Mouse (Mus musculus): Measurements from ENCODE around the gene Zfp169. TPM values are rescaled to one million over a fixed set of nuclear protein-coding genes. Genes with fewer than 3 reads are reported as not detected.
A peak's percentile ranks its signal among the peaks of the same experiment; 100 is the strongest.
"Not testable (repeated sequence)": the region's sequence is repeated elsewhere in the genome, so short reads cannot be mapped to it uniquely, and the experiment has no call there.

The Zfp169 gene
- polyA plus RNA-seq, 1 experiment from 2014 or later = 2.1 TPM

DNA sequence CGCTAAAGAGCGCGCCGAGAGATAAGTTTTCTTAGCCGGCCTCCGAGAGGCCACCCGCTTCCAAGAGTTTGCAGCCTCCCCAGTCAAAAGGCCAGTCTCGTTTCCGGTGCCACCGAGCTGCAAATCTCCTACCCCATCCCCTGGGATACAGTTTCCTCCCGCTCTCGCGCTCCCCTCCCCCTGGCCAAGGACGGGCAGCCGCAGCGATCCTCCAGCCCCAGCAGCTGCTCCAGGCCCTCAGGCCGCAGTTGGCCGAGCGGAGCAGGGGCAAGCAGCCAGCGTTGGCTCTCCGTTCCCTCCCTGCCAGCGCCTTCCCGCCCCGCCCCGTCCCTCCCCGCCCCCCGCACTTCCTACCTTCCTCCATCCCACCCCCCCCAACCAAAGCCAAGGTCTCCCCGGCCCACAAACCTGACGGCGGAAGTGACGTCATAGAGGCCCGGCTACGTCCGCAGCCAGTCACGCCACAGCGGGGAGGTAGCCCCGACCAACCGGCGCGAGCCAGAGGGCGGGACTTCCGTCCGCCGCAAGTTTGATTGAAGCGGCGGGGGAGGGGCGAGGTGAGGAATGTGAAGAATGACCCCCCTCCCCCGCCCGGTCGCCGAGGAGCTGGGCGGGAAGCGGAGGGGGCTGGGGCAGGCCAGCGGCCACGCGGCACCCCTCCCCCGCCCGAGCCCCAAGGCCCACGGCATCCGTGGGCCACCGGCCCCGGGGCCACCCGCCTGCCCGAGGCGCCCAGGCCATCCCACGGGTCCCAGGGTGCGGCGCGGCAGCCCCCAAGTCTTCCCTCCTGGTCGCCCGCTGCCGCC, 32.4 kb upstream of the Zfp169 start:
- WGBS = under 1% methylated on average over 63 of the region's 72 CpGs
- peak overlapping the region; percentile 91 for H3K4me3 ChIP-seq
- H3K27me3 ChIP-seq = no peaks in the 10 kb centered on the region
- H3K4me1 ChIP-seq (replicated peaks) = peaks cover 36% of the 10 kb centered on the region
- H3K27ac ChIP-seq = peak overlapping the region; percentile 99
- peak overlapping the region; percentile 98 for H3K9ac ChIP-seq
- H3K4me2 ChIP-seq = peak overlapping the region; percentile 63
- ATAC-seq (replicated peaks; ENCODE audit: insufficient number of reproducible peaks, insufficient read depth, low FRiP score, low read depth) = peak; percentile 88
- no peaks in the 10 kb centered on the region for H3K9me3 ChIP-seq (replicated peaks)
- H3K36me3 ChIP-seq = no peaks in the 10 kb centered on the region

DNA sequence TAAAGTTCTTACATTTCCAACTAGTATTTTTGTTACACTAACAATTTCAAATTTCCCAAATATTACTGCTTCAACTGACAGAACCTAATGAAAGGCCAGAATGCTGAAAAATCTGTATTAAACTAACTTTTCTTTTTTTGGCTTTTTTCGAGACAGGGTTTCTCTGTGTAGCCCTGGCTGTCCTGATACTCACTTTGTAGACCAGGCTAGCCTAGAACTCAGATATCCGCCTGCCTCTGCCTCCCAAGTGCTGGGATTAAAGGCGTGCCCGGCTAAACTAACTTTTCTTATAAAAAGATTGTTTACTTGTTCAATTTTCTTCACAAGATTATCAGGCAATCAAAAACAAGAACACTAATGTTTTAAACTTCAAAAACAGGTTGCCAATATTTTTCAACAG, 31.6 kb upstream of the Zfp169 start:
- peak overlapping the region; percentile 82 for H3K9ac ChIP-seq
- peaks cover 43% of the 10 kb centered on the region for H3K4me1 ChIP-seq (replicated peaks)
- H3K4me3 ChIP-seq = peak overlapping the region; percentile 91
- whole genome bisulfite sequencing = 24% methylated on average over 4 of the region's 4 CpGs
- peak overlapping the region; percentile 63 for H3K4me2 ChIP-seq
- ATAC-seq (replicated peaks; ENCODE audit: insufficient number of reproducible peaks, insufficient read depth, low FRiP score, low read depth) = no peak
- H3K27me3 ChIP-seq = no peaks in the 10 kb centered on the region
- H3K9me3 ChIP-seq (replicated peaks) = no peaks in the 10 kb centered on the region
- no peaks in the 10 kb centered on the region for H3K36me3 ChIP-seq
- peak overlapping the region; percentile 97 for H3K27ac ChIP-seq

DNA sequence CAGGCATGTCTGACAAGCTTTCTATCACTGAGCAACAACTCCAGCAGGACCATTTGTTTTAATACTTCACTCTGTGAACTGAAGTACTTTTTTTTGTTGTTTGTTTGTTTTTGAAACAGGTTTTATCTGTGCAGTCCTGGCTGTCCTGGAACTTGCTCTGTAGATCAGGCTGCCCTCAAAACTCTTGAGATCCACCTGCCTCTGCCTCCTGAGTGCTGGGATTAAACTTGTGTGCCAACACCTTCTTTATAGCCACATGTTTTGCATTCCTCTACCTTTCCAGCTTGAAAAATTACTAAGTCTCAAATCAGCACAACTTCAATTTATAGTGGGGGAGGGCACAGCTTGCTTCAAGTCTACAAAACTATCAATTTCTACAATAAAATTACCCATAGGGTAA, 31.1 kb upstream of the Zfp169 start:
- peaks cover 42% of the 10 kb centered on the region for H3K4me1 ChIP-seq (replicated peaks)
- no peaks in the 10 kb centered on the region for H3K36me3 ChIP-seq
- H3K9ac ChIP-seq = no peak overlapping the region
- ATAC-seq (replicated peaks; ENCODE audit: insufficient number of reproducible peaks, insufficient read depth, low FRiP score, low read depth) = no peak
- H3K27ac ChIP-seq = peak overlapping the region; percentile 40
- H3K4me2 ChIP-seq = peak overlapping the region; percentile 63
- peak overlapping the region; percentile 91 for H3K4me3 ChIP-seq
- no peaks in the 10 kb centered on the region for H3K27me3 ChIP-seq
- no peaks in the 10 kb centered on the region for H3K9me3 ChIP-seq (replicated peaks)

DNA sequence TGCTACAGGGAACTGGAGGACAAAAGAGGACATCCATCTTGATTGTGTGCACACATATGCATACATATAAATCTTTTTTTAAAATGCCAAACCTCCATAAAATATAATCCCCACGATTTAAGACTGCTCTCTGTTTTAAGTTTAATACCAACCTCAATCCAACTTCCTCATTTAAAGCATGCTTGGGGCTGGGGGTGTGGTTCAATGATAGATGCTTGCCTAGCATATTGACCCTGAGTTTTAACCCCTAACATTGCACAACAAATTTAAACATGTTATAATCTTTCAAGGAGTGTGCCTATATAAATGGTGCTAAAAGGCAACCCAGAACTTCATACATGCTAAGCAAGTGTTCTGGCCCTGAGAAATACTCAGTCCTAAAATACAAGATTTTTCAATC, 27.2 kb upstream of the Zfp169 start:
- WGBS = 42% methylated on average over 1 of the region's 1 CpGs
- Histone ChIP-seq H3K9ac (no peak overlapping the region), H3K4me1 (replicated peaks) (peaks cover 41% of the 10 kb centered on the region), H3K27me3 (no peaks in the 10 kb centered on the region), H3K9me3 (replicated peaks) (no peaks in the 10 kb centered on the region), H3K4me2 (peak overlapping the region; percentile 35), H3K36me3 (peaks cover 20% of the 10 kb centered on the region), H3K27ac (no peak overlapping the region; the same call in 1 of the 2 replicates), H3K4me3 (no peak overlapping the region)
- ATAC-seq (replicated peaks; ENCODE audit: insufficient number of reproducible peaks, insufficient read depth, low FRiP score, low read depth) = no peak

DNA sequence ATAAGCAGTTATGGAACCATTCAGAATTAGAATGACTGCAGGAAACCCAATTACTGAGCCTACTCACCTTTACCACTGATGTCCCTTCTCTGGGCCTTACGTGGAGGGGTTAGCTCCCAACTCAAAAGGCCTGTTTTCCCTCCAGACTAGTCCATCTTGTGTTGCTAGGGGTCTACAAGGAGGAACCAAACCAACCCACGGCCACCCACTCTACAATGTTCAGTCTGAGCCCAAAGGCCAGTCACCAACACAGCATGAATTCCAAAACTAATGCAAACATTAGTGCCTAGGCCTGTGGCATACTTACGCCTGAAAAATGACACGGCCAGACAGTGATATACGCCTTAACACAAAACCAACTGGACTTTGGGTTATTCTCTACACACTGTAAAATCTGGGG, 20.2 kb upstream of the Zfp169 start:
- H3K9ac ChIP-seq = no peak overlapping the region
- no peak overlapping the region for H3K27ac ChIP-seq
- peaks cover 42% of the 10 kb centered on the region for H3K36me3 ChIP-seq
- H3K9me3 ChIP-seq (replicated peaks) = no peaks in the 10 kb centered on the region
- H3K4me1 ChIP-seq (replicated peaks) = no peaks in the 10 kb centered on the region
- 90% methylated on average over 5 of the region's 5 CpGs for WGBS
- H3K27me3 ChIP-seq = no peaks in the 10 kb centered on the region
- H3K4me2 ChIP-seq = no peak overlapping the region
- no peak overlapping the region for H3K4me3 ChIP-seq
- ATAC-seq (replicated peaks; ENCODE audit: insufficient number of reproducible peaks, insufficient read depth, low FRiP score, low read depth) = no peak

DNA sequence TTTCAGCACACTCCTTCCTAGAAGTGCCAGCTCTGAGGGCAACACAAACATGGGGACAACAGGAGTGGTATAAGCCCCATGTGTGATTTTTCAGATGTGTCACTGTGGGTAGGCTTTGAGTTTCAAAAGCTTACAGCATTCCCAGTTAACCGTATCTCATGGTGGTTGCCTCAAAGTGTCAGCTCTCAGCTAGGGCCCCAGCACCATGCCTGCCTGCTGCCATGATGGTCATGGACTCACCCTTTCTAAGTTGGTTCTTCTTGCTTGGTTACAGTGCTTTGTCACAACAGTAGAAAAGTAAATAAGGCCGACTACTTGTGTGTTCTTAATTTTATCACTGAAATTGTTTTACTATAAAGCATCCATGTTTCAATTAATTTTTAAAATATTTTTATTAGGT, 18.2 kb upstream of the Zfp169 start:
- Histone ChIP-seq H3K4me2 (no peak overlapping the region), H3K9me3 (replicated peaks) (no peaks in the 10 kb centered on the region), H3K4me3 (no peak overlapping the region), H3K36me3 (peaks cover 29% of the 10 kb centered on the region), H3K27me3 (no peaks in the 10 kb centered on the region), H3K4me1 (replicated peaks) (no peaks in the 10 kb centered on the region), H3K9ac (no peak overlapping the region), H3K27ac (no peak overlapping the region)
- 70% methylated on average over 2 of the region's 2 CpGs for WGBS
- ATAC-seq (replicated peaks; ENCODE audit: insufficient number of reproducible peaks, insufficient read depth, low FRiP score, low read depth) = no peak

DNA sequence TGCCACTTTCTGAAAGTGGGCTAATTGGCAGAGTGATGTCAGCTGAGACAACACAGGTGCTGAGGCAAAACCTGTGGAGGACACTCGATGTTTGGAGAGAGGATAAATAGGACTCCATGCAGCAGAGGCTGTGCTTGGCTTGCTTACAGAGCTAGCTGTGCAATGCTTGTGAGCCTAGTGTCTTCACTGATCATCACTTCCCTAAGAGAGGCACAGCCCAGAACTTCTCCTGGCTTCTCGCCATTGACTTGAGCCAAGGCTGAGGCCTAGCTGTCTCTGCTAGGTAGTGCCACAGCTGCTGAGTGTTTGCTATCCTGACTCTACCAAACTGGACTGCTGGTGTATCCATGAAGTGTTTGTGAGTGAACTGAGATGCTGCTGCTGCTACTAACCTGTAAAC, 17.4 kb upstream of the Zfp169 start:
- H3K9me3 ChIP-seq (replicated peaks) = no peaks in the 10 kb centered on the region
- WGBS = 46% methylated on average over 2 of the region's 2 CpGs
- peaks cover 24% of the 10 kb centered on the region for H3K36me3 ChIP-seq
- no peak overlapping the region for H3K4me2 ChIP-seq
- no peak overlapping the region for H3K9ac ChIP-seq
- H3K27ac ChIP-seq = no peak overlapping the region
- no peaks in the 10 kb centered on the region for H3K27me3 ChIP-seq
- H3K4me3 ChIP-seq = no peak overlapping the region
- ATAC-seq (replicated peaks; ENCODE audit: insufficient number of reproducible peaks, insufficient read depth, low FRiP score, low read depth) = peak; percentile 47; the same call in 1 of the 2 replicates
- no peaks in the 10 kb centered on the region for H3K4me1 ChIP-seq (replicated peaks)

DNA sequence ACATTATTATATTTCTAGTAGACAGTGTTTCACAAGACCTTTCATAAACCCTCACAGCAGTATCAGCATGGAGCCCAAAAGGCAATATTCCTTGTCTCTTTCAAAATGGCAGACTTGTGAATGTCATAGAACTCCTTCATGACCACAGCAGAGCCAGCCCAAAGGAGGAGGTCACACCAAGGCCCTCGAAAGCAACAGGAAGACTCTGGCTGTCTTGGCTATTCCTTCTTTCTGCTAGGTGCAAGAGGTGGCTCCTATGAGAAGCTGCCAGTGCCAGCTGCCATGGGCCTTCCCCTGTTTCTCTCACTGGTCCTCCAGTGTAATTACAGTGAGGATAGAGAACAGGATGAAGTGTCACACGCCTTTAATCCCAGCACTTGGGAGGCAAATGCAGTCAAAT, 15.8 kb upstream of the Zfp169 start:
- WGBS = 51% methylated on average over 2 of the region's 2 CpGs
- Histone ChIP-seq H3K4me1 (replicated peaks) (no peaks in the 10 kb centered on the region), H3K9me3 (replicated peaks) (no peaks in the 10 kb centered on the region), H3K4me3 (no peak overlapping the region), H3K36me3 (peaks cover 10% of the 10 kb centered on the region; the same call in 1 of the 2 replicates), H3K27me3 (no peaks in the 10 kb centered on the region), H3K9ac (no peak overlapping the region), H3K4me2 (no peak overlapping the region), H3K27ac (no peak overlapping the region)
- ATAC-seq (replicated peaks; ENCODE audit: insufficient number of reproducible peaks, insufficient read depth, low FRiP score, low read depth) = no peak

DNA sequence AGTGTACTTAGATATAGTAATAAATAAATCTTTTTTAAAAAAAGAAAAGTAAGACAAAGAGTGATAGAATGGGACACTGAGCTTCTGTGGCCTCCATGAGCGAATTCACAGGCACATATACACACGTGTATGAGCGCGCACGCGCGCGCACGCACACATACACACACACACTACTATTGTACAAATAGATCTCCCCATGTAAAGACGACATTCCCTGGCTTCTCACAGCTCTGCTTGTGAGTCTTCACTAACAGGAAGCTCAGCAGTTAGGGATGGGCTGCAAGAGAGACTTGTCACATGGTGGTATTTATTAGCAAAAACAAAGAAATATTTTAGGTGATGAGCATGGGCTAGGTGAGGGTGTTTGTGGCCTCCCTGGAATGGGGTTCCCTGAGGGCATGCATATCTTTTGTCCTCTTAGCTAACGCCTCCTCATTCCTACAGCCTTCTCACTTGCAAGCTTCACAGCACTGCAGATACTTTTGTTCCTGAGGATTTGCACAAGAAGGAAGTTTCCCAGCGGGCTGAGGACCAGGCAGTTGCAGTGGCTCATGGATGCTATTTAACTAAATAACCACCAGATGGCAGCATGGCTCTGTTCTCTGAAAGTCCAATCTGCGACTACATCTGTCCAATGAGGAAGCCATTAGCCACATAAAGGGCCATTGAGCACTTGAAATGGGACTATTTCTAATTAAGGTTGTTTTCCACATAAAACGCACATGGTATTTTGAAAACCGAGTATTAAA, 15.0 kb upstream of the Zfp169 start:
- no peaks in the 10 kb centered on the region for H3K9me3 ChIP-seq (replicated peaks)
- H3K4me3 ChIP-seq = no peak overlapping the region
- H3K9ac ChIP-seq = no peak overlapping the region
- no peak for ATAC-seq (replicated peaks; ENCODE audit: insufficient number of reproducible peaks, insufficient read depth, low FRiP score, low read depth)
- no peak overlapping the region for H3K27ac ChIP-seq
- no peaks in the 10 kb centered on the region for H3K27me3 ChIP-seq
- WGBS = 53% methylated on average over 15 of the region's 15 CpGs
- peaks cover 3% of the 10 kb centered on the region; the same call in 1 of the 2 replicates for H3K36me3 ChIP-seq
- H3K4me1 ChIP-seq (replicated peaks) = no peaks in the 10 kb centered on the region
- H3K4me2 ChIP-seq = no peak overlapping the region

DNA sequence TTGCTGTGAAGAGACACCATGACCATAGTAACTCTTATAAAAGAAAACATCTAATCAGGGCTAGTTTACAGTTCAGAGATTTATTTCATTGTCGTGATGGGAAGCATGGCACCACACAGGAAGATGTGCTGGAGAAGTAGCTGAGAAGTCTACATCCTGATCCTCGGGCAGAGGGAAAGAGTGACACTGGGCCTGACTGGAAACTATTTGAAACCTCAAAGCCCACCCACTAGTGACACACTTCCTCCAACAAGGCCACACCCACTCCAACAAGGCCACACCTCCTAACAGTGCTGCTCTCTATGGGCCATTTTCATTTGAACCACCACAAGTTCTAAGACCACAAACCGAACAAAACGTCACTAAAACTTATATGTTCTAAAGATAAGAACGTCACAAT, 12.5 kb upstream of the Zfp169 start:
- Histone ChIP-seq H3K9ac (no peak overlapping the region), H3K4me1 (replicated peaks) (no peaks in the 10 kb centered on the region), H3K27ac (no peak overlapping the region), H3K27me3 (no peaks in the 10 kb centered on the region), H3K4me3 (no peak overlapping the region), H3K4me2 (no peak overlapping the region), H3K36me3 (no peaks in the 10 kb centered on the region), H3K9me3 (replicated peaks) (no peaks in the 10 kb centered on the region)
- 67% methylated on average over 5 of the region's 5 CpGs for WGBS
- no peak for ATAC-seq (replicated peaks; ENCODE audit: insufficient number of reproducible peaks, insufficient read depth, low FRiP score, low read depth)

DNA sequence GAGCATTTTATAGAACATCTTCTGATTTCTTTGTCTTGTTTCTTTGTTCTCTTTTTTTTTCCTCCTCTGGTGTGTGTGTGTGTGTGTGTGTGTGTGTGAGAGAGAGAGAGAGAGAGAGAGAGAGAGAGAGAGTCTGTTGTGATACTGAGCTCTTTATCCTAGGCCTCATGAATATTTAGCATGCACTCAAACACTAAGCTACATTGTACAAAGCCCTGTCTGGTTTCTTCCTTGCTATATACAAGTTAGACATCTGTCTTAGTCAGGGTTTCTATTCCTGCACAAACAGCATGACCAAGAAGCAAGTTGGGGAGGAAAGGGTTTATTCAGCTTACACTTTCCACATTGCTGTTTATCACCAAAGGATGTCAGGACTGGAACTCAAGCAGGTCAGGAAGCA, 5.9 kb upstream of the Zfp169 start:
- H3K27ac ChIP-seq; H3K4me2 ChIP-seq; H3K36me3 ChIP-seq; H3K27me3 ChIP-seq; H3K4me1 ChIP-seq (replicated peaks); ATAC-seq (replicated peaks; ENCODE audit: insufficient number of reproducible peaks, insufficient read depth, low FRiP score, low read depth); H3K9me3 ChIP-seq (replicated peaks); H3K9ac ChIP-seq; H3K4me3 ChIP-seq: not testable (repeated sequence)

DNA sequence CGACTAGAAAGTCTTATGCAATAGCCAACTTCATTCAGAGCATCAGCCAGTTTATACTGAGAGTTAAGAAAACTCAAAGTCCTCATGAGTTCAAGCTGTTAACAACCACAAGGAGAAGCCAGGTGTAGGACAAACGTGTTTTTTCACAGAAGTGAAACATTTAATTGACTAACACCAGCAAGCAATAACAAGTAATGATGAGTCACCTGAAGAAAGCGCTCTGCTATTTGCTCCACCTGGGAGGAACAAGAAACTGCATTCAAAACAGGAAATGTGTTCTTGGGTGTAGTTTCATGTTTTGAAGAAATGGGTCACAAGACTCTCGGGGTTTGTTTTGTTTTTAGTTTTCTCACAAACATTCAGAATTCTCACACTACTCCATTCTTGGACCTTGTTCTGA, 2.6 kb upstream of the Zfp169 start:
- no peak overlapping the region for H3K4me3 ChIP-seq
- ATAC-seq (replicated peaks; ENCODE audit: insufficient number of reproducible peaks, insufficient read depth, low FRiP score, low read depth) = no peak
- peaks cover 7% of the 10 kb centered on the region for H3K4me1 ChIP-seq (replicated peaks)
- H3K36me3 ChIP-seq = no peaks in the 10 kb centered on the region
- no peak overlapping the region for H3K9ac ChIP-seq
- no peak overlapping the region for H3K4me2 ChIP-seq
- 83% methylated on average over 4 of the region's 4 CpGs for WGBS
- no peaks in the 10 kb centered on the region for H3K27me3 ChIP-seq
- no peak overlapping the region for H3K27ac ChIP-seq
- H3K9me3 ChIP-seq (replicated peaks) = no peaks in the 10 kb centered on the region

Data from heart, embryonic 15.5 days (tissue).